Mouse (Mus musculus) C2C12 (cell line): ENCODE measurements at regions not wholly inside any gene's neighbourhood (a gene's known extent, or its start where the extent isn't known, plus 50 kb on each side); places are given as distances from the start of the nearest gene placed in this dataset.

Experiments
- CEBPB ChIP-seq: IDR thresholded peaks from one replicate; pipeline ENCODE4 v1.6.1; 2011; ENCODE audit warnings: low read depth, mild to moderate bottlenecking, control low read depth, moderate library complexity
- CTCF ChIP-seq: IDR thresholded peaks from one replicate; pipeline ENCODE4 v1.5.1; 2011; ENCODE audit not compliant: control insufficient read depth, insufficient read depth, insufficient read length
- FOSL1 ChIP-seq: IDR thresholded peaks from one replicate; pipeline ENCODE4 v1.8.0; 2011; ENCODE audit warnings: mild to moderate bottlenecking, low read length; ENCODE audit not compliant: poor library complexity, insufficient read depth, severe bottlenecking
- MAX ChIP-seq: IDR thresholded peaks from one replicate; pipeline ENCODE4 v1.6.1; 2011; ENCODE audit warnings: mild to moderate bottlenecking, control low read depth
- MYOD1 ChIP-seq: IDR thresholded peaks from one replicate; pipeline ENCODE4 v1.6.1; 2011; ENCODE audit warnings: low read depth; ENCODE audit not compliant: control insufficient read depth, insufficient read length
- MYOG ChIP-seq: IDR thresholded peaks from one replicate; pipeline ENCODE4 v1.6.1; 2011; ENCODE audit not compliant: control insufficient read depth, insufficient read length; ENCODE audit errors: extremely low read depth
- USF1 ChIP-seq: IDR thresholded peaks from one replicate; pipeline ENCODE4 v1.6.1; 2011; ENCODE audit warnings: low read depth, mild to moderate bottlenecking, control low read depth, moderate library complexity

- TF ChIP-seq CEBPB (no peak), CTCF (no peak), MYOG (no peak), MYOD1 (no peak), USF1 (no peak), MAX (no peak), FOSL1 (no peak)
Observed at GRCm38 (mm10) chr6:51060848-51061535, 371.5 kb upstream of the Nfe2l3 start.
